Mouse (Mus musculus): ENCODE data around the gene Drc3.

DNA sequence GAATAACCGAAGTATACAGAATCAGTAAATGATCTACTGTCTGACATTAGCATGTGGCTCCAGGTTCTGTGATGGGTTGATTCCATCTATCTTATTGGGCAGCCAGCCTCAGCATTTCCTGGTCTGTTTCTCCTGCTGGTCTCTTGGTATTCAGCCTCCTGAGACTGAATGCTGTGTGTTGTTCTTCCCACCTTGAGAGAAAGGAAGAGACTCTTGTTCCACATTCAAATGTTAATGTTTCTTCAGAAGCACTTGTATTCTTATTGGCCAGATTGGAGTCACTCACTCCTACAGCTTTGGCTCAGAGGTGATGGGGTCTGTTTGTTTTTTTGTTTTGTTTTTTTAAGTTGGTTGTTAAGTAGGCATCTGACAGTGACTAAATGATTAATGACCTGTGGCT, 69.9 kb downstream of the Drc3 start:
- no peak for TF ChIP-seq CTCF (IDR thresholded peaks at IDR 0.05; ENCODE audit: borderline replicate concordance, control insufficient read depth, extremely low read depth, insufficient read depth, low read length, poor library complexity)
- TF ChIP-seq POLR2A (IDR thresholded peaks at IDR 0.05; ENCODE audit: control insufficient read depth, extremely low read depth, insufficient read depth, low read length, poor library complexity) = no peak
